Mouse (Mus musculus): Measurements from ENCODE around the gene Ifih1.

The Ifih1 gene

DNA sequence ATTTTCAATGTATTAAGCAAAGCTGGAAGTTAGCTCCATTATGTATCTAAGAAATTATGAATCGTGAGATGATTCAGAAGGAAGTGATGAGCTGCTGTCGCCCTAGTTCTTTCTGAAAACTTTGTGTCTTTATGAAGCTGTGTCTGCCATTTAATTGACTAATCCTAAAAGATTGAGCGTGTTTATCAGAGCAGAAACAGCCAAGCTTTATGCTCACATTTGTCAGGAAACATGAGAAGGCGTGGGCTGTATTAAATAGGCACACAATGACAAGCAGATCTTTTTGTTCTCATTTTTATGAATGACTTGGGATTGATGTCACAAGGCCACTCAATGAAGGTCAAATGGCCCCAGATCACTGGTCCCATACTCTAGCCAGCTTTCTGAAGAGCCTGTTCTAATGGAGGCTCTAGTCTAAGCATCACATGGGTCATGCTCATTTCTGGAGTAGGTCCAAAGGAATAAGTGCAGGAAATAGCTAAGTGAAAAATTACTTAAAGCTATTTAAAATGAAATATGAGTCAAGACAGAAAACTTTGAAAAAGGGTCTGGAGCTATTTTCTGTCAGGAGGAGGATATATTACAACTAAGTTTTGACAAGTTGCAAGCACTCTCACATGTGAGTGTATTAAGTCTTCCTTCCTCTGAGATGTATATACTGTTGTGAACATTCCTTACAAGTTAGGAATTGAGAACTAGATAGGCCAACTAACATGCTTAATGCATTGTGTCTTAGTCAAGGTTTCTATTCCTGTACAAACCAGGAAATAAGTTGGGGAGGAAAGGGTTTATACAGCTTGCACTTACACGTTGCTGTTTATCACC is 83.2 kb downstream of the Ifih1 start:
- Histone ChIP-seq H3K9me3 (ENCODE audit: low read length) (peaks cover under 1% of the 10 kb centered on the region; the same call in 1 of the 2 replicates), H3K36me3 (ENCODE audit: insufficient read depth, low read length) (no peaks in the 10 kb centered on the region), H3K4me1 (replicated peaks; ENCODE audit: low read depth, low read length) (no peaks in the 10 kb centered on the region), H3K4me3 (replicated peaks; ENCODE audit: low read length) (no peak overlapping the region), H3K27me3 (ENCODE audit: insufficient read depth, low read length) (no peaks in the 10 kb centered on the region)
- no peak for TF ChIP-seq NANOG (IDR thresholded peaks at IDR 0.05; ENCODE audit: borderline replicate concordance, low read length)
- no peak for TF ChIP-seq POU5F1 (IDR thresholded peaks at IDR 0.05; ENCODE audit: borderline replicate concordance, low read length)
- no peak for TF ChIP-seq CTCF (conservative IDR thresholded peaks at IDR 0.05; ENCODE audit: low read length)

DNA sequence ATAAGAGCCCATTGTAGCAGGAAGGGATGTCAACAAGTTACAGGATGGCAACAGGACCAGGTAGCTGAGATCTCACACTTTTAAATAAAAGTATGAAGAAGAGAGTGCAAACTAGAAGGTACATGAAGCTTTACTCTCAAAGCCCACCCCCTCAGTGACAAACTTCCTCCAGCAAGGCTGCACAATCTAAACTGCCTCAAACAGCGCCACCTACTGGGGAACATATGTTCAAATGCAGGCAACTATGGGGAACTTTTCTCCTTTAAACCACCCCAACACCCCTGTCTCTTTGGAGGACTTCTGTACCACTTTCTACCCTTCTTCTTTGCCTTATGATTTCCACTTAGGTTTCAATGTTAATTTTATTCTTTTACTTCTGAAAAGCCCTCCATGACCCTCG is 88.6 kb downstream of the Ifih1 start:
- Histone ChIP-seq H3K4me3 (replicated peaks; ENCODE audit: low read length) (no peak overlapping the region), H3K4me1 (replicated peaks; ENCODE audit: low read depth, low read length) (no peaks in the 10 kb centered on the region), H3K9me3 (ENCODE audit: low read length) (peaks cover 6% of the 10 kb centered on the region; the same call in 1 of the 2 replicates), H3K27me3 (ENCODE audit: insufficient read depth, low read length) (no peaks in the 10 kb centered on the region), H3K36me3 (ENCODE audit: insufficient read depth, low read length) (no peaks in the 10 kb centered on the region)
- TF ChIP-seq NANOG (IDR thresholded peaks at IDR 0.05; ENCODE audit: borderline replicate concordance, low read length) (no peak), CTCF (conservative IDR thresholded peaks at IDR 0.05; ENCODE audit: low read length) (peak; percentile 37), POU5F1 (IDR thresholded peaks at IDR 0.05; ENCODE audit: borderline replicate concordance, low read length) (no peak)

DNA sequence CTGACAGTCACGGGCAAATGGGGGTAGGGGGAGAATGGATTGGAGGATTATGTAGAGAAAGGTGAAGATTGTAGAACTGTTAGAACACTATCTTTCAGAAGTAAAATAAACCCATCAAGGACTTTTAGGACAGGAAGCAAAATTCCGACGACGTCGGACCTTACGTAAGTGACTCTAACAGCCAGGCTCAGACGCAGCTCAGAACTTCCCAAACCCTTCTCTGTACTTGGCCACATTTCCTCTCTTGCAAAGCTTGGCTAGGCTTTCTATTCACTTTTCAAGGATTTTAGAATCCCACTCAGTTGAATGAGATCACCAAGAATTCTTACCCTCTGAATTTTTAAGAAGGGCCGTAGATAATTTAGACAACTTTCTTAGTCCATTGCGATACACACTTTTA is 89.7 kb downstream of the Ifih1 start:
- H3K4me3 ChIP-seq (replicated peaks; ENCODE audit: low read length): no peak overlapping the region
- H3K27me3 ChIP-seq (ENCODE audit: insufficient read depth, low read length): no peaks in the 10 kb centered on the region
- no peaks in the 10 kb centered on the region for H3K4me1 ChIP-seq (replicated peaks; ENCODE audit: low read depth, low read length)
- no peaks in the 10 kb centered on the region for H3K36me3 ChIP-seq (ENCODE audit: insufficient read depth, low read length)
- peaks cover 6% of the 10 kb centered on the region; the same call in 1 of the 2 replicates for H3K9me3 ChIP-seq (ENCODE audit: low read length)
- TF ChIP-seq NANOG (IDR thresholded peaks at IDR 0.05; ENCODE audit: borderline replicate concordance, low read length): no peak
- no peak for TF ChIP-seq POU5F1 (IDR thresholded peaks at IDR 0.05; ENCODE audit: borderline replicate concordance, low read length)
- no peak for TF ChIP-seq CTCF (conservative IDR thresholded peaks at IDR 0.05; ENCODE audit: low read length)

DNA sequence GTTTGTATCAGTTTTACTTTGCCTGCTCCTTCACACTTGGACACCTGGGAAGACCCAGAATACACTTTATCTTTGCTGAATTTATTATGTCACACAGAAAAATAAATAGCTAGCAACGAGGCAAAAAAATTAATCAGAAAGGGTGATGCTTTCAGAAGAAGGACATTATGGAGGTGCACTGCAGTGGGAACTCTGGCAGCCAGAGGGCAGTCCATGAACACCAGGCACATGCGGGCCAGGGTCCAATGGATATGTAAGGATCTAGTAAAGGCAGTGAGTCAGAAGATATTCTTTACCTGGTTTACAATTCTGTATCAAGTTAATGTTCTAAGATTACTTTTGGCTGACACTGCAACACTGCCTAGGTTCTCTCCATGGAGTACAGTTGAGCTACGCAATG is 96.4 kb downstream of the Ifih1 start:
- TF ChIP-seq CTCF (conservative IDR thresholded peaks at IDR 0.05; ENCODE audit: low read length): no peak
- TF ChIP-seq NANOG (IDR thresholded peaks at IDR 0.05; ENCODE audit: borderline replicate concordance, low read length): no peak
- TF ChIP-seq POU5F1 (IDR thresholded peaks at IDR 0.05; ENCODE audit: borderline replicate concordance, low read length): no peak
- no peaks in the 10 kb centered on the region for H3K36me3 ChIP-seq (ENCODE audit: insufficient read depth, low read length)
- H3K9me3 ChIP-seq (ENCODE audit: low read length): no peaks in the 10 kb centered on the region
- no peak overlapping the region for H3K4me3 ChIP-seq (replicated peaks; ENCODE audit: low read length)
- H3K27me3 ChIP-seq (ENCODE audit: insufficient read depth, low read length): no peaks in the 10 kb centered on the region
- H3K4me1 ChIP-seq (replicated peaks; ENCODE audit: low read depth, low read length): no peaks in the 10 kb centered on the region

DNA sequence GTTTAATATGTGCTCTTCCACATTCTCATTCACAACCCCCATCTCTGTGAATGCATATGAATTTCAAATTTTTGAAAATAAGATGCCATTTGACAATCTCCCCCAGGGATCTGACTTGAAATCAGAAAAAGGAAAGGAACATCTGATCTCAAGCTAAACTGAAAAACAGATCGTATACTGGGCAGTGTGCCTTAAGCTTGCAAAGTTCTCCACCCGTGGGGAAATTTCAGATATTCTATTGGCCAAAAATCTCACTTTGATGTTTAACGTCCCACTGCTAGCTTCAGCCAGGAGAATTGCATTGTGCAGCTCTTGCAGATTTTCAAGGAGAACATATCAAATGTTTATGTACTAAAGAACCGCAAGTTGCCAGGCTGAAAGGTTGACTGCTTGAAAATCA is 96.9 kb downstream of the Ifih1 start:
- Histone ChIP-seq H3K4me1 (replicated peaks; ENCODE audit: low read depth, low read length) (no peaks in the 10 kb centered on the region), H3K36me3 (ENCODE audit: insufficient read depth, low read length) (no peaks in the 10 kb centered on the region), H3K9me3 (ENCODE audit: low read length) (no peaks in the 10 kb centered on the region), H3K27me3 (ENCODE audit: insufficient read depth, low read length) (no peaks in the 10 kb centered on the region), H3K4me3 (replicated peaks; ENCODE audit: low read length) (no peak overlapping the region)
- TF ChIP-seq NANOG (IDR thresholded peaks at IDR 0.05; ENCODE audit: borderline replicate concordance, low read length): no peak
- no peak for TF ChIP-seq CTCF (conservative IDR thresholded peaks at IDR 0.05; ENCODE audit: low read length)
- TF ChIP-seq POU5F1 (IDR thresholded peaks at IDR 0.05; ENCODE audit: borderline replicate concordance, low read length): no peak

DNA sequence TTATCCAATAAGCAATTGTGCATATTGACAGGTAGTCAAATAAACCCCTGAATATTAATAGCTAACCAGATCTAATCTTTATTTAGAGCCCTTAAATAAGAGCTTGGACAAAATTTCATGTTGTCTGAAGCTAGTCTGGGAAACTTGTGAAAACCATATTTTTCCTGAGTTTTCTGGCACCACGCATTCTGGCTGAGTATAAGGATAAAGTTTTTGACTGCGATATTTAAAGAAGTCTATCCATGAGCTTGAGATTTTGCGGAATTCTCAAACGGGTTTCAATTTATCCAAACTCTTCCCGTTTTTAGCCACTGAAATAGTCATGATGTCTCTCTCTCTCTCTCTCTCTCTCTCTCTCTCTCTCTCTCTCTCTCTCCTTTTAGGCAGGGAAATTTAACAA is 98.0 kb downstream of the Ifih1 start:
- Histone ChIP-seq H3K9me3 (ENCODE audit: low read length) (no peaks in the 10 kb centered on the region), H3K36me3 (ENCODE audit: insufficient read depth, low read length) (no peaks in the 10 kb centered on the region), H3K4me3 (replicated peaks; ENCODE audit: low read length) (no peak overlapping the region), H3K27me3 (ENCODE audit: insufficient read depth, low read length) (no peaks in the 10 kb centered on the region), H3K4me1 (replicated peaks; ENCODE audit: low read depth, low read length) (no peaks in the 10 kb centered on the region)
- TF ChIP-seq POU5F1 (IDR thresholded peaks at IDR 0.05; ENCODE audit: borderline replicate concordance, low read length) (no peak), CTCF (conservative IDR thresholded peaks at IDR 0.05; ENCODE audit: low read length) (no peak), NANOG (IDR thresholded peaks at IDR 0.05; ENCODE audit: borderline replicate concordance, low read length) (no peak)
